Mouse (Mus musculus): Measurements from ENCODE around the gene Sgpp1. TPM values are rescaled to one million over a fixed set of nuclear protein-coding genes. Genes with fewer than 3 reads are reported as not detected.
A peak's percentile ranks its signal among the peaks of the same experiment; 100 is the strongest.

Sgpp1 gene
- polyA plus RNA-seq, 1 experiment from 2014 or later: 21.0 TPM

- Histone ChIP-seq H3K36me3 (ENCODE audit: control insufficient read depth, insufficient read depth, low read length) (no peaks in the 10 kb centered on the region), H3K27me3 (replicated peaks; ENCODE audit: control insufficient read depth, insufficient read depth, low read length) (no peaks in the 10 kb centered on the region), H3K9ac (ENCODE audit: low read depth, low read length) (no peak overlapping the region), H3K9me3 (ENCODE audit: control insufficient read depth, low read length) (no peaks in the 10 kb centered on the region), H3K4me2 (no peak overlapping the region), H3K27ac (ENCODE audit: low read depth, low read length) (no peak overlapping the region), H3K4me3 (ENCODE audit: low read depth, low read length) (no peak overlapping the region), H3K4me1 (replicated peaks; ENCODE audit: control insufficient read depth, insufficient read depth, low read length) (peaks cover 4% of the 10 kb centered on the region; the same call in 1 of the 2 replicates)
- DNase-seq (ENCODE audit: low spot score): no peak
- no peak for ATAC-seq (replicated peaks; ENCODE audit: low FRiP score)
- 59% methylated on average over 2 of the region's 2 CpGs for WGBS
Observed at GRCm38 (mm10) chr12:75739611-75740010, 4.1 kb upstream of the Sgpp1 start.

- H3K36me3 ChIP-seq (ENCODE audit: control insufficient read depth, insufficient read depth, low read length): no peaks in the 10 kb centered on the region
- no peak overlapping the region for H3K9ac ChIP-seq (ENCODE audit: low read depth, low read length)
- ATAC-seq (replicated peaks; ENCODE audit: low FRiP score): no peak
- peaks cover 13% of the 10 kb centered on the region; the same call in 1 of the 2 replicates for H3K4me1 ChIP-seq (replicated peaks; ENCODE audit: control insufficient read depth, insufficient read depth, low read length)
- H3K27me3 ChIP-seq (replicated peaks; ENCODE audit: control insufficient read depth, insufficient read depth, low read length): no peaks in the 10 kb centered on the region
- no peak overlapping the region for H3K4me3 ChIP-seq (ENCODE audit: low read depth, low read length)
- H3K9me3 ChIP-seq (ENCODE audit: control insufficient read depth, low read length): no peaks in the 10 kb centered on the region
- no peak overlapping the region for H3K27ac ChIP-seq (ENCODE audit: low read depth, low read length)
- peak overlapping the region; percentile 94; the same call in 1 of the 2 replicates for H3K4me2 ChIP-seq
- 73% methylated on average over 4 of the region's 4 CpGs for WGBS
- DNase-seq (ENCODE audit: low spot score): no peak
Observed at GRCm38 (mm10) chr12:75736296-75736695, 767 bp upstream of the Sgpp1 start.

GRCm38 (mm10) chr12:75734891-75735245 is 661 bp downstream of the Sgpp1 start:
- H3K9ac ChIP-seq (ENCODE audit: low read depth, low read length): peak overlapping the region; percentile 94
- no peaks in the 10 kb centered on the region for H3K27me3 ChIP-seq (replicated peaks; ENCODE audit: control insufficient read depth, insufficient read depth, low read length)
- H3K4me1 ChIP-seq (replicated peaks; ENCODE audit: control insufficient read depth, insufficient read depth, low read length): peaks cover 13% of the 10 kb centered on the region; the same call in 1 of the 2 replicates
- DNase-seq (ENCODE audit: low spot score) (no peak), ATAC-seq (replicated peaks; ENCODE audit: low FRiP score) (peak; percentile 35)
- WGBS: 2% methylated on average over 17 of the region's 17 CpGs
- H3K27ac ChIP-seq (ENCODE audit: low read depth, low read length): peak overlapping the region; percentile 72; the same call in 1 of the 2 replicates
- H3K4me2 ChIP-seq: peak overlapping the region; percentile 94
- H3K9me3 ChIP-seq (ENCODE audit: control insufficient read depth, low read length): no peaks in the 10 kb centered on the region
- H3K4me3 ChIP-seq (ENCODE audit: low read depth, low read length): peak overlapping the region; percentile 84
- no peaks in the 10 kb centered on the region for H3K36me3 ChIP-seq (ENCODE audit: control insufficient read depth, insufficient read depth, low read length)

- H3K9me3 ChIP-seq (ENCODE audit: control insufficient read depth, low read length): no peaks in the 10 kb centered on the region
- no peaks in the 10 kb centered on the region for H3K36me3 ChIP-seq (ENCODE audit: control insufficient read depth, insufficient read depth, low read length)
- H3K4me3 ChIP-seq (ENCODE audit: low read depth, low read length): peak overlapping the region; percentile 84
- ATAC-seq (replicated peaks; ENCODE audit: low FRiP score) (no peak), DNase-seq (ENCODE audit: low spot score) (no peak)
- no peak overlapping the region for H3K27ac ChIP-seq (ENCODE audit: low read depth, low read length)
- WGBS: 20% methylated on average over 10 of the region's 10 CpGs
- peak overlapping the region; percentile 94 for H3K4me2 ChIP-seq
- H3K27me3 ChIP-seq (replicated peaks; ENCODE audit: control insufficient read depth, insufficient read depth, low read length): no peaks in the 10 kb centered on the region
- peak overlapping the region; percentile 94 for H3K9ac ChIP-seq (ENCODE audit: low read depth, low read length)
- H3K4me1 ChIP-seq (replicated peaks; ENCODE audit: control insufficient read depth, insufficient read depth, low read length): peaks cover 13% of the 10 kb centered on the region; the same call in 1 of the 2 replicates
Observed at GRCm38 (mm10) chr12:75734167-75734566, 1.4 kb downstream of the Sgpp1 start.

- DNase-seq (ENCODE audit: low spot score) (no peak), ATAC-seq (replicated peaks; ENCODE audit: low FRiP score) (no peak)
- Histone ChIP-seq H3K27ac (ENCODE audit: low read depth, low read length) (no peak overlapping the region), H3K9me3 (ENCODE audit: control insufficient read depth, low read length) (no peaks in the 10 kb centered on the region), H3K4me1 (replicated peaks; ENCODE audit: control insufficient read depth, insufficient read depth, low read length) (peaks cover 13% of the 10 kb centered on the region; the same call in 1 of the 2 replicates), H3K9ac (ENCODE audit: low read depth, low read length) (peak overlapping the region; percentile 35; the same call in 1 of the 2 replicates), H3K36me3 (ENCODE audit: control insufficient read depth, insufficient read depth, low read length) (no peaks in the 10 kb centered on the region), H3K4me2 (peak overlapping the region; percentile 94), H3K4me3 (ENCODE audit: low read depth, low read length) (peak overlapping the region; percentile 84), H3K27me3 (replicated peaks; ENCODE audit: control insufficient read depth, insufficient read depth, low read length) (no peaks in the 10 kb centered on the region)
- WGBS: 31% methylated on average over 7 of the region's 7 CpGs
Observed at GRCm38 (mm10) chr12:75733331-75734070, 2.0 kb downstream of the Sgpp1 start.

- Histone ChIP-seq H3K4me2 (peak overlapping the region; percentile 37), H3K9me3 (ENCODE audit: control insufficient read depth, low read length) (no peaks in the 10 kb centered on the region), H3K4me1 (replicated peaks; ENCODE audit: control insufficient read depth, insufficient read depth, low read length) (peaks cover 13% of the 10 kb centered on the region), H3K4me3 (ENCODE audit: low read depth, low read length) (no peak overlapping the region), H3K27ac (ENCODE audit: low read depth, low read length) (no peak overlapping the region), H3K9ac (ENCODE audit: low read depth, low read length) (no peak overlapping the region), H3K27me3 (replicated peaks; ENCODE audit: control insufficient read depth, insufficient read depth, low read length) (no peaks in the 10 kb centered on the region), H3K36me3 (ENCODE audit: control insufficient read depth, insufficient read depth, low read length) (no peaks in the 10 kb centered on the region)
- 61% methylated on average over 6 of the region's 6 CpGs for WGBS
- ATAC-seq (replicated peaks; ENCODE audit: low FRiP score) (no peak), DNase-seq (ENCODE audit: low spot score) (no peak)
Observed at GRCm38 (mm10) chr12:75731927-75732443, 3.5 kb downstream of the Sgpp1 start.

- Histone ChIP-seq H3K27me3 (replicated peaks; ENCODE audit: control insufficient read depth, insufficient read depth, low read length) (no peaks in the 10 kb centered on the region), H3K9ac (ENCODE audit: low read depth, low read length) (no peak overlapping the region), H3K9me3 (ENCODE audit: control insufficient read depth, low read length) (no peaks in the 10 kb centered on the region), H3K36me3 (ENCODE audit: control insufficient read depth, insufficient read depth, low read length) (no peaks in the 10 kb centered on the region), H3K27ac (ENCODE audit: low read depth, low read length) (no peak overlapping the region), H3K4me2 (no peak overlapping the region), H3K4me1 (replicated peaks; ENCODE audit: control insufficient read depth, insufficient read depth, low read length) (peaks cover 13% of the 10 kb centered on the region), H3K4me3 (ENCODE audit: low read depth, low read length) (no peak overlapping the region)
- ATAC-seq (replicated peaks; ENCODE audit: low FRiP score) (no peak), DNase-seq (ENCODE audit: low spot score) (no peak)
- whole genome bisulfite sequencing: 82% methylated on average over 3 of the region's 3 CpGs
Observed at GRCm38 (mm10) chr12:75731508-75731907, 4.0 kb downstream of the Sgpp1 start.

- Histone ChIP-seq H3K9ac (ENCODE audit: low read depth, low read length) (no peak overlapping the region), H3K4me2 (no peak overlapping the region), H3K4me1 (replicated peaks; ENCODE audit: control insufficient read depth, insufficient read depth, low read length) (peaks cover 11% of the 10 kb centered on the region), H3K9me3 (ENCODE audit: control insufficient read depth, low read length) (no peaks in the 10 kb centered on the region), H3K27me3 (replicated peaks; ENCODE audit: control insufficient read depth, insufficient read depth, low read length) (no peaks in the 10 kb centered on the region), H3K36me3 (ENCODE audit: control insufficient read depth, insufficient read depth, low read length) (no peaks in the 10 kb centered on the region), H3K4me3 (ENCODE audit: low read depth, low read length) (no peak overlapping the region), H3K27ac (ENCODE audit: low read depth, low read length) (no peak overlapping the region)
- no peak for ATAC-seq (replicated peaks; ENCODE audit: low FRiP score)
- WGBS: 76% methylated on average over 4 of the region's 4 CpGs
- DNase-seq (ENCODE audit: low spot score): no peak
Observed at GRCm38 (mm10) chr12:75730458-75730857, 5.1 kb downstream of the Sgpp1 start.

- 39% methylated on average over 1 of the region's 1 CpGs for WGBS
- H3K9me3 ChIP-seq (ENCODE audit: control insufficient read depth, low read length): no peaks in the 10 kb centered on the region
- no peak overlapping the region for H3K4me2 ChIP-seq
- H3K4me1 ChIP-seq (replicated peaks; ENCODE audit: control insufficient read depth, insufficient read depth, low read length): peaks cover 11% of the 10 kb centered on the region
- no peaks in the 10 kb centered on the region for H3K27me3 ChIP-seq (replicated peaks; ENCODE audit: control insufficient read depth, insufficient read depth, low read length)
- no peak overlapping the region for H3K4me3 ChIP-seq (ENCODE audit: low read depth, low read length)
- no peak overlapping the region for H3K9ac ChIP-seq (ENCODE audit: low read depth, low read length)
- H3K36me3 ChIP-seq (ENCODE audit: control insufficient read depth, insufficient read depth, low read length): no peaks in the 10 kb centered on the region
- ATAC-seq (replicated peaks; ENCODE audit: low FRiP score) (no peak), DNase-seq (ENCODE audit: low spot score) (no peak)
- no peak overlapping the region for H3K27ac ChIP-seq (ENCODE audit: low read depth, low read length)
Observed at GRCm38 (mm10) chr12:75729876-75730275, 5.7 kb downstream of the Sgpp1 start.
